Mouse (Mus musculus): ENCODE results near the gene Ust. TPM values are rescaled to one million over a fixed set of nuclear protein-coding genes. Genes with fewer than 3 reads are reported as not detected.

Gene Ust
- total and polyA plus RNA-seq, 3 experiments, result not detected

DNA sequence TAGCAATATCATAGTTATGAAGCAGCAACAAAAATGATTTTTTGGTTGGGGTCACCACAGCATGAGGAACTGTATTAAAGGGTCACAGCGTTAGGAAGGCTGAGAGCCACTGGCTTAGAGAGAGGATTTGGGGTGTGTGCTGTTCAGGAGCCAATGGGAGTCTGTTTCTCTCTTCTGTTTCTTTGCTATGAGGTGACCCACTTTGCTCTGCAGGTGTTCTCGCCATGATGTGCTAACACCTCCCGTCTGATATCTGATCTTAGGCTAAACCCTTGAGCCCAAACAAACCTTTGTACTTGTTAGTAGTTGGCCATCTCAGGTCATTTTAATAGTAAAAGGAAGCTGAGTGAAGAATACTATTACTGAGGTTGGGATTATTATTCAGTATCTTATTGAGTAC is 292.0 kb downstream of the Ust start:
- Histone ChIP-seq H3K36me3 (replicated peaks in 1 of 2; ENCODE audit: control insufficient read depth in 1 of 2, insufficient read depth in 1 of 2, low read length in 1 of 2) (no peaks in the 10 kb centered on the region), H3K9me3 (replicated peaks; ENCODE audit: low read length) (no peaks in the 10 kb centered on the region), H3K4me1 (ENCODE audit: control insufficient read depth in 1 of 2, insufficient read depth in 2 of 2) (no peaks in the 10 kb centered on the region), H3K27me3 (replicated peaks) (no peaks in the 10 kb centered on the region), H3K4me2 (ENCODE audit: insufficient read depth, low read depth, poor library complexity, severe bottlenecking) (no peak overlapping the region), H3K9ac (ENCODE audit: insufficient read depth, low read depth) (no peak overlapping the region), H3K4me3 (replicated peaks in 1 of 3; ENCODE audit: low read depth in 2 of 3, low read length in 2 of 3, poor library complexity in 1 of 3) (no peak overlapping the region), H3K79me2 (replicated peaks; ENCODE audit: control insufficient read depth, extremely low read depth, insufficient read depth, poor library complexity, severe bottlenecking) (no peaks in the 10 kb centered on the region), H3K27ac (ENCODE audit: insufficient read depth, low read depth) (no peak overlapping the region)
- in situ Hi-C loops (cut with MboI; ENCODE audit: low pct_ligation_motif_present, low pct_unique_long_range_greater_than_20kb, low sequenced_read_pairs), result loop anchor here (25.0 kb wide), 1 partner anchor 461 kb away; no protein-coding TSS in a partner anchor
- TF ChIP-seq MEF2A (IDR thresholded peaks at IDR 0.05; ENCODE audit: borderline replicate concordance, low read depth, low read length) (no peak), TBP (conservative IDR thresholded peaks at IDR 0.05; ENCODE audit: low read depth, low read length) (no peak), JUN (IDR thresholded peaks at IDR 0.05; ENCODE audit: insufficient read depth, low read depth, low read length) (no peak), POLR2A (IDR thresholded peaks at IDR 0.05; ENCODE audit: low read depth, low read length) (no peak), JUND (conservative IDR thresholded peaks at IDR 0.05; ENCODE audit: low read depth, low read length) (no peak), IRF4 (IDR thresholded peaks at IDR 0.05; ENCODE audit: low read depth, low read length) (no peak), POLR2AphosphoS2 (IDR thresholded peaks at IDR 0.05; ENCODE audit: low read depth, low read length) (no peak), RCOR1 (conservative IDR thresholded peaks at IDR 0.05; ENCODE audit: low read depth, low read length) (no peak), SIN3A (IDR thresholded peaks at IDR 0.05; ENCODE audit: low read length) (no peak), CHD2 (IDR thresholded peaks at IDR 0.05; ENCODE audit: low read length) (no peak), NELFE (IDR thresholded peaks at IDR 0.05; ENCODE audit: low read depth, low read length) (no peak), EP300 (IDR thresholded peaks at IDR 0.05; ENCODE audit: low read length) (no peak), E2F4 (IDR thresholded peaks at IDR 0.05; ENCODE audit: insufficient replicate concordance, low read depth, low read length) (no peak), ZMIZ1 (IDR thresholded peaks at IDR 0.05; ENCODE audit: low read depth, low read length) (no peak), ZNF384 (IDR thresholded peaks at IDR 0.05; ENCODE audit: low read depth, low read length) (no peak)
- dilution Hi-C loops (cut with MboI; ENCODE audit: extremely low pct_ligation_motif_present, extremely low pct_unique_long_range_greater_than_20kb, low sequenced_read_pairs), result no loop called here
- DNase-seq (ENCODE audit: extremely low read depth), result no peak

- no peak overlapping the region for H3K9ac ChIP-seq (ENCODE audit: insufficient read depth, low read depth)
Observed at GRCm38 (mm10) chr10:8224641-8225040, 294.0 kb downstream of the Ust start.

More at GRCm38 (mm10) chr10:8224641-8225040, 294.0 kb downstream of the Ust start:
- DNase-seq (ENCODE audit: extremely low read depth), result no peak
- Histone ChIP-seq H3K4me3 (replicated peaks in 1 of 3; ENCODE audit: low read depth in 2 of 3, low read length in 2 of 3, poor library complexity in 1 of 3) (no peak overlapping the region), H3K36me3 (replicated peaks in 1 of 2; ENCODE audit: control insufficient read depth in 1 of 2, insufficient read depth in 1 of 2, low read length in 1 of 2) (no peaks in the 10 kb centered on the region), H3K9me3 (replicated peaks; ENCODE audit: low read length) (no peaks in the 10 kb centered on the region), H3K79me2 (replicated peaks; ENCODE audit: control insufficient read depth, extremely low read depth, insufficient read depth, poor library complexity, severe bottlenecking) (no peaks in the 10 kb centered on the region), H3K4me2 (ENCODE audit: insufficient read depth, low read depth, poor library complexity, severe bottlenecking) (no peak overlapping the region), H3K4me1 (ENCODE audit: control insufficient read depth in 1 of 2, insufficient read depth in 2 of 2) (0 out of 4 replicates have a peak, but pooled peaks cover 0 to 4% of the 10 kb centered on the region in 2 experiments), H3K27me3 (replicated peaks) (no peaks in the 10 kb centered on the region), H3K27ac (ENCODE audit: insufficient read depth, low read depth) (no peak overlapping the region)
- dilution Hi-C loops (cut with MboI; ENCODE audit: extremely low pct_ligation_motif_present, extremely low pct_unique_long_range_greater_than_20kb, low sequenced_read_pairs), result no loop called here
- in situ Hi-C loops (cut with MboI; ENCODE audit: low pct_ligation_motif_present, low pct_unique_long_range_greater_than_20kb, low sequenced_read_pairs), result loop anchor here (25.0 kb wide), 1 partner anchor 463 kb away; no protein-coding TSS in a partner anchor
- TF ChIP-seq SMC3 (IDR thresholded peaks at IDR 0.05; ENCODE audit: low read depth, low read length), result no peak
- TF ChIP-seq MAZ (IDR thresholded peaks at IDR 0.05; ENCODE audit: low read depth, low read length), result no peak
- TF ChIP-seq E2F4 (IDR thresholded peaks at IDR 0.05; ENCODE audit: insufficient replicate concordance, low read depth, low read length), result no peak
- TF ChIP-seq SIN3A (IDR thresholded peaks at IDR 0.05; ENCODE audit: low read length), result no peak
- TF ChIP-seq ZKSCAN1 (IDR thresholded peaks at IDR 0.05; ENCODE audit: borderline replicate concordance, low read depth, low read length), result no peak
- TF ChIP-seq ZC3H11A (IDR thresholded peaks at IDR 0.05; ENCODE audit: low read depth, low read length), result no peak
- no peak for TF ChIP-seq ETS1 (conservative IDR thresholded peaks at IDR 0.05; ENCODE audit: low read depth, low read length)
- TF ChIP-seq PAX5 (IDR thresholded peaks at IDR 0.05; ENCODE audit: low read length), result no peak
- TF ChIP-seq JUN (IDR thresholded peaks at IDR 0.05; ENCODE audit: insufficient read depth, low read depth, low read length), result no peak
- TF ChIP-seq POLR2A (IDR thresholded peaks at IDR 0.05; ENCODE audit: low read depth, low read length), result no peak
- no peak for TF ChIP-seq KAT2A (IDR thresholded peaks at IDR 0.05; ENCODE audit: insufficient replicate concordance, low read length)
- no peak for TF ChIP-seq POLR2AphosphoS2 (IDR thresholded peaks at IDR 0.05; ENCODE audit: low read depth, low read length)
- no peak for TF ChIP-seq MYC (IDR thresholded peaks at IDR 0.05; ENCODE audit: low read depth, low read length)
- no peak for TF ChIP-seq NELFE (IDR thresholded peaks at IDR 0.05; ENCODE audit: low read depth, low read length)
- TF ChIP-seq USF1 (IDR thresholded peaks at IDR 0.05; ENCODE audit: low read depth, low read length), result no peak
- TF ChIP-seq MAX (IDR thresholded peaks at IDR 0.05; ENCODE audit: low read length), result no peak
- no peak for TF ChIP-seq TCF12 (IDR thresholded peaks at IDR 0.05; ENCODE audit: low read depth, low read length)

Measured in CH12.LX (cell line).